Mouse (Mus musculus) ES-E14 (cell line): ENCODE measurements around the gene Akap7.

Source experiments
- CHD2 ChIP-seq: IDR thresholded peaks from 2 replicates; pipeline ENCODE4 v1.6.1; 2014; ENCODE audit warnings: mild to moderate bottlenecking, low read depth, low read length, inconsistent platforms
- HCFC1 ChIP-seq: IDR thresholded peaks from 2 replicates; pipeline ENCODE4 v1.6.1; 2012; ENCODE audit warnings: low read length, inconsistent platforms, borderline replicate concordance; ENCODE audit not compliant: insufficient read depth
- MAFK ChIP-seq: IDR thresholded peaks from 2 replicates; pipeline ENCODE4 v1.6.1; 2014; ENCODE audit warnings: mild to moderate bottlenecking, low read depth, low read length, inconsistent platforms; ENCODE audit not compliant: insufficient read depth
- ZC3H11A ChIP-seq: IDR thresholded peaks from 2 replicates; pipeline ENCODE4 v1.6.1; 2012; ENCODE audit warnings: low read depth, mild to moderate bottlenecking, inconsistent platforms, low read length, borderline replicate concordance
- ZNF384 ChIP-seq: IDR thresholded peaks from 2 replicates; pipeline ENCODE4 v1.6.1; 2012; ENCODE audit warnings: low read depth, low read length, inconsistent platforms

- no peak for TF ChIP-seq CHD2
- no peak for TF ChIP-seq MAFK
- TF ChIP-seq HCFC1: no peak
- TF ChIP-seq ZNF384: no peak
- TF ChIP-seq ZC3H11A: no peak
Observed at GRCm38 (mm10) chr10:25126035-25126434, 181.6 kb downstream of the Akap7 start.
